ENCODE assay signal across 35 mouse cellular contexts in the genomic region with DNA sequence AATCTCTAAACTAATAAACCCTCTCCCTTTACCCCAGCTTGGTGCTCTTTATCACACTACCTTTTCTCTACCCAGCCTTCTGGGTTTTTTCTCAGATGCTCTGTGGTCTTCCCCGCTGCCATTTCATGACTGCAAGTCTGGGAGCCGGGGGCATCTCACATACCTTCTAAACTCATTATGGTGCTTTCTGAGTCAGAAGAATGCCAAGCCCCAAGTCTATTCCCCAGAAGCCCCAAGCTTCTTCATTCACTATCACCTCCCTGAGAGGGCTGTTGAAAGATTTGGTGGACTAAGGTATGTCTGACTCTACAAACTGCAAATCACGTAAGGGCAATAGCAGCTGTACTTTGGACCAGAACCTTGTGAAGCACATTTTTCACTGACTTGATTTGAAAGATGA. TPM values are rescaled to one million over a fixed set of nuclear protein-coding genes. Genes with fewer than 3 reads are reported as not detected.
"Had no signal": no experiment of that assay in that cellular context is flagged by ENCODE, and none has a peak within 500 bp of the region (broad histone marks: within the 10 kb centered on the region; RNA-seq: fewer than 3 reads in every experiment).

No protein-coding gene starts in this region.

- H3K27ac ChIP-seq: limb, embryonic 10.5 days; limb, embryonic 12.5 days; limb, embryonic 13.5 days; limb, embryonic 15.5 days; liver, embryonic 12.5 days; liver, embryonic 13.5 days; liver, embryonic 14.5 days; liver, embryonic 15.5 days; lung, embryonic 15.5 days; midbrain, embryonic 10.5 days; midbrain, embryonic 12.5 days; midbrain, embryonic 13.5 days; midbrain, embryonic 15.5 days; neural tube, embryonic 12.5 days; neural tube, embryonic 13.5 days had no signal

- H3K9ac ChIP-seq: limb, embryonic 12.5 days; limb, embryonic 13.5 days; limb, embryonic 15.5 days; liver, embryonic 12.5 days; liver, embryonic 13.5 days; liver, embryonic 14.5 days; liver, embryonic 15.5 days; liver, postnatal 0 days; lung, embryonic 14.5 days; lung, embryonic 15.5 days; midbrain, embryonic 12.5 days; midbrain, embryonic 13.5 days; midbrain, embryonic 15.5 days; neural tube, embryonic 12.5 days; neural tube, embryonic 13.5 days had no signal

- H3K4me1 ChIP-seq: limb, embryonic 12.5 days; neural tube, embryonic 12.5 days had no signal

- ATAC-seq: liver, embryonic 12.5 days; liver, postnatal 0 days; lung, postnatal 0 days; midbrain, embryonic 13.5 days; midbrain, embryonic 15.5 days; midbrain, embryonic 16.5 days had no signal

- H3K27me3 ChIP-seq: limb, embryonic 12.5 days; limb, embryonic 13.5 days; limb, embryonic 15.5 days; liver, embryonic 12.5 days; liver, embryonic 13.5 days; liver, embryonic 15.5 days; lung, embryonic 15.5 days; megakaryocyte, embryonic 14.5 days; midbrain, embryonic 12.5 days; midbrain, embryonic 13.5 days; midbrain, embryonic 15.5 days; neural tube, embryonic 12.5 days; neural tube, embryonic 13.5 days had no signal

- H3K4me2 ChIP-seq: limb, embryonic 12.5 days; limb, embryonic 13.5 days; limb, embryonic 15.5 days; liver, embryonic 11.5 days; liver, embryonic 12.5 days; liver, embryonic 13.5 days; liver, embryonic 15.5 days; lung, embryonic 14.5 days; lung, embryonic 15.5 days; midbrain, embryonic 11.5 days; midbrain, embryonic 12.5 days; midbrain, embryonic 13.5 days; midbrain, embryonic 15.5 days; neural tube, embryonic 12.5 days; neural tube, embryonic 13.5 days had no signal

- H3K9me3 ChIP-seq: limb, embryonic 10.5 days; limb, embryonic 12.5 days; limb, embryonic 13.5 days; limb, embryonic 15.5 days; liver, embryonic 12.5 days; liver, embryonic 13.5 days; liver, embryonic 15.5 days; lung, embryonic 15.5 days; megakaryocyte, embryonic 14.5 days; midbrain, embryonic 10.5 days; midbrain, embryonic 12.5 days; midbrain, embryonic 13.5 days; midbrain, embryonic 15.5 days; neural tube, embryonic 12.5 days; neural tube, embryonic 13.5 days had no signal

- H3K4me3 ChIP-seq: limb, embryonic 10.5 days; limb, embryonic 12.5 days; limb, embryonic 13.5 days; limb, embryonic 15.5 days; liver, embryonic 12.5 days; liver, embryonic 13.5 days; liver, embryonic 15.5 days; lung, embryonic 15.5 days; megakaryocyte, embryonic 14.5 days; midbrain, embryonic 10.5 days; midbrain, embryonic 12.5 days; midbrain, embryonic 13.5 days; midbrain, embryonic 15.5 days; myocyte; neural tube, embryonic 12.5 days; neural tube, embryonic 13.5 days had no signal

- H3K36me3 ChIP-seq: liver, embryonic 13.5 days; liver, embryonic 15.5 days; midbrain, embryonic 12.5 days; midbrain, embryonic 15.5 days; neural tube, embryonic 13.5 days had no signal

- DNase-seq: left cerebral cortex, postnatal 4 days; liver; liver, embryonic 13.5 days; liver, postnatal 0 days; lung, adult 18-20 months; lung, adult 2 months; lung, embryonic 14.5 days; lung, postnatal 10 days; lung, postnatal 14 days; lung, postnatal 36 days; lung, postnatal 4 days; midbrain, embryonic 14.5 days had no signal

RNA-seq across cellular contexts. Expression of a gene that starts 30.3 kb away (rescaled TPM):
- total RNA-seq: megakaryocyte-erythroid progenitor cell, adult 5-6 weeks; monocyte, adult 5-6 weeks had no signal
- polyA plus RNA-seq: liver, adult 2 months had no signal
